Mouse (Mus musculus) limb, embryonic 10.5 days (tissue): ENCODE measurements around the gene Ythdc1. TPM values are rescaled to one million over a fixed set of nuclear protein-coding genes. Genes with fewer than 3 reads are reported as not detected.
"Not testable (repeated sequence)": the region's sequence is repeated elsewhere in the genome, so short reads cannot be mapped to it uniquely, and the experiment has no call there.

Experiments used
- DNase-seq: peaks from one replicate; pipeline ENCODE4 v3.0.0-alpha.2; 2017; ENCODE audit warnings: low spot score
- H3K27ac ChIP-seq: fragments of 300-500 bp; sonication (generic); 2 replicates; pipeline ENCODE4 v1.5.1; 2016; ENCODE audit warnings: mild to moderate bottlenecking
- H3K27me3 ChIP-seq: fragments of 300-500 bp; sonication (generic); 2 replicates; pipeline ENCODE4 v1.6.1; 2016; ENCODE audit warnings: low read depth, mild to moderate bottlenecking; ENCODE audit not compliant: poor library complexity, severe bottlenecking
- H3K36me3 ChIP-seq: fragments of 300-500 bp; sonication (generic); 2 replicates; pipeline ENCODE4 v1.6.1; 2016; ENCODE audit warnings: mild to moderate bottlenecking, moderate library complexity
- H3K4me1 ChIP-seq: fragments of 300-500 bp; sonication (generic); 2 replicates; pipeline ENCODE4 v1.6.1; 2016
- H3K4me3 ChIP-seq: fragments of 300-500 bp; sonication (generic); 2 replicates; pipeline ENCODE4 v1.5.1; 2016; ENCODE audit warnings: mild to moderate bottlenecking, moderate library complexity
- H3K9me3 ChIP-seq: fragments of 300-500 bp; sonication (generic); replicated peaks from 2 replicates; pipeline ENCODE4 v1.6.1; 2016; ENCODE audit warnings: mild to moderate bottlenecking
- WGBS: fragments of 180-500 bp; shearing (Covaris S2); methylation state at CpG from one replicate; pipeline ENCODE4 v1.1.7; 2016; 5-methylcytosine and 5-hydroxymethylcytosine counted together
- polyA plus RNA-seq: library from polyadenylated mRNA; unstranded; fragments of >200 nt; fragmentation: Nextera tagmentation; extraction: Ambion mirVana; gene quantifications from 2 replicates; pipeline ENCODE4 v1.2.1, GENCODE M21; 2016

Gene Ythdc1
- 34.8 and 43.0 TPM in 2 replicates for polyA plus RNA-seq

DNA sequence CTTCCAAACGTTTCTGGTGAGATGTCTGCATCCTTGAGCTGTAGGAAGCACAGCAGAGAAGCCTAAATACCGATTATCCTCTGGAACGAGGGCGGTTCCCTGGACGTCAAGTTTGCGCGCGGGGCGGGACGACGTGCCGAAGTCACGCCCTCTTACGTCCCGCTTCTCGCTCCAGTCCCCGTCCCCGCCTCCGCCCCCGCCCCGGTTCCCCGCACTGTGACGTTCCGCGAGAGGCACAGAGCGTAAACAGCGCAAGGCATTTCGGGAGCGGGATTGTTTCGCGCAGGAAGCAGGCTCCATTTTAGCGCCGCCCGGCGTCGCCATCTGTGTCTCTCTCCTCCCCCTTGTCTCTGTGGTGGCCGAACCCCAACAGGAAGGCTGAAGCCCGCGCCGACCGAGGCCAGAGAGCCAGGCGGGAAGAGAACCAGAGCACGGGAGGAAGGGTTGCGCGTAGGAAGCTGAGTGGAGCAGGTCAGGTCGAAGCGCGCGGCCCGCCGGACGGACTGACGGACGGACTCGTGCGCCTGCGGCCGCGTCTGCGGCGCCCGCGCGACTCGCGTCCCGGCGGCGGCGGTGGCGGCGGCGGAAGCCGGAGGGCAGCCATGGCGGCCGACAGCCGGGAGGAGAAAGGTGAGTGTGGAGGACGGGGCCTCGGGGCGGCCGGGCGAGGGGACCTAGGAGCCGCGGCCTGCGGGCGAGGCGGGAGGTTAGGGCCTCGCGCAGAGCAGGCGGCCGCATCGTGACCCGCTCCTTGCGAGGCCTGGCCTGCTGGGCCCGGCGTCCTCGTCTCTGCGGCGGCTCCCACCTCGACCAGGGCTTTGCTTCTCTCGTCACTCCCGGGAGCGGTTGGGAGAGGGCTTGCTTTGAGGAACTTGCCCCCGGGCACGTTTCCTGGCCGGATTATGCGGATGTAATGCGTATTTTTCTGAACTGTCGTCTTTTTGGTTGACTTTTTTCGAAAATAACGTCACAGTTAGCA, at the start of gene Ythdc1:
TSS of gene Ythdc1 (plus strand) at position 260 of the 979 bp plus-strand sequence.
- no peaks in the 10 kb centered on the region for H3K27me3 ChIP-seq
- peak within 1 kb of the TSS; percentile 99 for H3K27ac ChIP-seq
- peaks cover 4% of the 10 kb centered on the region; the same call in 1 of the 2 replicates for H3K4me1 ChIP-seq
- peaks cover 14% of the 10 kb centered on the region for H3K36me3 ChIP-seq
- DNase-seq, result peak; percentile 95
- WGBS, result under 1% methylated on average over 111 of the region's 111 CpGs
- peak within 1 kb of the TSS; percentile 96 for H3K4me3 ChIP-seq
- H3K9me3 ChIP-seq, result no peaks in the 10 kb centered on the region

DNA sequence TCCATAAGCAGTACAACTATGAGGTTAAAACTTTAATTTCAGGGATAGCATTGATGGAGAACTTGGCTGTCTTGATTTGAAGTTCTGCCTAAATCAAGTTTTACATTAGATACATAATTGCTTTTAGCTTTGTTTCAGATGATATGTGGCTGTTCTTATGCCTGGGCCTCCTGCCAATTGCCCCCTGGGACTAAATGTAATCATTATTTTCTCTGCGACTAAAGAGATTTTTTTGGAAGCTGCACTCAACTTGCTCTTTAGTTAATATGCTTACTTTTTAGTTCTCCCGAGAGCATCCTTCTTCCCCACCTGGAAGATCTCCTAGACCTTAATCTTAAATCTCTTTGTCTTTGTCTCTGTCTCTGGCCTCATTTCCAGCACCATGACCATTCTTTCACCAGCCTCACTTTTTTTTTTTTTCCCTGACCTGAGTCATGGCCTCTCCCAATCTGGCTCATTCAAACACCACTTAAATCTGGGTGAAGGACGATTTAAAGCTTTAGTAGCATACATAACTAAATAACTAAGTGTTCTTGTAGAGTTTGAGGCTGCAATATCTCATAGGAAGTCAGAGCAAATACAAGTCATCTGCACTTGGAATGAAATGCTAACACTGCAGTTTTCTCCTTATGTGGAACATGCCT, 34.9 kb upstream of the Ythdc1 start:
- DNase-seq, result no peak
- Histone ChIP-seq H3K27ac (no peak overlapping the region), H3K27me3 (no peaks in the 10 kb centered on the region), H3K9me3 (no peaks in the 10 kb centered on the region), H3K4me1 (no peaks in the 10 kb centered on the region), H3K36me3 (no peaks in the 10 kb centered on the region), H3K4me3 (no peak overlapping the region)
- 83% methylated on average over 3 of the region's 3 CpGs for WGBS

DNA sequence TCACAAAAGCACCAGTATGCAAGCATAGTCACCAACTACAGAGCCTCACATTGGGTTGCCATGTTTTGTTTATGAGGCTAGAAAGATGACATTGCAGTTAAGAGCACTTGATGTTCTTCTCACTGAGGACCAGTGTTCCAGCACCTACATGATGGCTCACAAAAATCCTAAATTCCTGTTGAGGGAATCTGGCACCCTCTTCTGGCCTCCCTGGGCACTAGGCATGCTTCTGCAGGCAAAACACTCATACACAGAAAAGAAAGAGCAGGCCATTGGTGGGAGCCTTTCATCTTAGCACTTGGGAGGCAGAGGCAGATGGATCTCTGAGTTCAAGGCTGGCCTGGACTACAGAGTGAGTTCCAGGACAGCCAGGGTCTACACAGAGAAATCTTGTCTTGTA, 33.0 kb upstream of the Ythdc1 start:
- Histone ChIP-seq H3K36me3 (no peaks in the 10 kb centered on the region), H3K27ac (no peak overlapping the region), H3K27me3 (no peaks in the 10 kb centered on the region), H3K4me1 (no peaks in the 10 kb centered on the region), H3K9me3 (no peaks in the 10 kb centered on the region), H3K4me3 (no peak overlapping the region)
- no peak for DNase-seq

DNA sequence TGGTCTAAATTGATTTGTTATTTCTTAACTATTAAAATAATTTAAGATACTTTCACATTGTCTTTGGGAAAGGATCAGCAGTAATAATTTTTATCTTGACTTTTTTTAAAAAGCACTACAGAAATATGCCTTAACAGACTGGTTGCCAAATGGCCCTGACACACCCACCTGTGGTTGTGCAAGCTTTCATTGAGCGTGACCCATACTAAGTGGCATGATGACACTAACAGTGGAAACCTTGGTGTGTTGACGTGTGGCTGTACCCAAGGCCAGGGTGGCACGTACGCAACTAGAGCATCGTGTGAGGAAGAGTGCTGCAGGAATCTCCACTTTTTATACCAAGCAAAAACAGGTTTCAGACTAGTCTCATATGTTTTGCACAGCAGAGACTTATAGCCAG, 27.1 kb upstream of the Ythdc1 start:
- no peak overlapping the region for H3K4me3 ChIP-seq
- no peaks in the 10 kb centered on the region for H3K27me3 ChIP-seq
- 91% methylated on average over 5 of the region's 5 CpGs for WGBS
- no peaks in the 10 kb centered on the region for H3K9me3 ChIP-seq
- H3K4me1 ChIP-seq, result no peaks in the 10 kb centered on the region
- no peak for DNase-seq
- H3K36me3 ChIP-seq, result no peaks in the 10 kb centered on the region
- H3K27ac ChIP-seq, result no peak overlapping the region

- Histone ChIP-seq H3K36me3 (no peaks in the 10 kb centered on the region), H3K4me3 (no peak overlapping the region), H3K4me1 (peaks cover 10% of the 10 kb centered on the region), H3K9me3 (no peaks in the 10 kb centered on the region), H3K27ac (no peak overlapping the region), H3K27me3 (no peaks in the 10 kb centered on the region)
- DNase-seq, result no peak
- WGBS, result 81% methylated on average over 1 of the region's 1 CpGs
These were observed 25.6 kb upstream of the Ythdc1 start for GRCm38 (mm10) chr5:86778471-86778870.

- Histone ChIP-seq H3K4me1 (peaks cover 18% of the 10 kb centered on the region), H3K27me3 (no peaks in the 10 kb centered on the region), H3K4me3 (no peak overlapping the region), H3K36me3 (no peaks in the 10 kb centered on the region), H3K9me3 (no peaks in the 10 kb centered on the region), H3K27ac (no peak overlapping the region)
- DNase-seq, result no peak
- WGBS, result 57% methylated on average over 8 of the region's 8 CpGs
These were observed 21.0 kb upstream of the Ythdc1 start for GRCm38 (mm10) chr5:86783059-86783458.

- no peaks in the 10 kb centered on the region for H3K9me3 ChIP-seq
- no peak overlapping the region for H3K4me3 ChIP-seq
- H3K36me3 ChIP-seq, result no peaks in the 10 kb centered on the region
- H3K27me3 ChIP-seq, result no peaks in the 10 kb centered on the region
- no peak overlapping the region for H3K27ac ChIP-seq
- peaks cover 18% of the 10 kb centered on the region for H3K4me1 ChIP-seq
- no peak for DNase-seq
- 89% methylated on average over 1 of the region's 1 CpGs for WGBS
These were observed 19.8 kb upstream of the Ythdc1 start for GRCm38 (mm10) chr5:86784205-86784604.

- DNase-seq, result no peak
- no peak overlapping the region for H3K27ac ChIP-seq
- WGBS, result 37% methylated on average over 1 of the region's 1 CpGs
- no peaks in the 10 kb centered on the region for H3K9me3 ChIP-seq
- H3K4me1 ChIP-seq, result peaks cover 18% of the 10 kb centered on the region
- H3K27me3 ChIP-seq, result no peaks in the 10 kb centered on the region
- no peaks in the 10 kb centered on the region for H3K36me3 ChIP-seq
- H3K4me3 ChIP-seq, result no peak overlapping the region
These were observed 17.2 kb upstream of the Ythdc1 start for GRCm38 (mm10) chr5:86786798-86787197.

DNA sequence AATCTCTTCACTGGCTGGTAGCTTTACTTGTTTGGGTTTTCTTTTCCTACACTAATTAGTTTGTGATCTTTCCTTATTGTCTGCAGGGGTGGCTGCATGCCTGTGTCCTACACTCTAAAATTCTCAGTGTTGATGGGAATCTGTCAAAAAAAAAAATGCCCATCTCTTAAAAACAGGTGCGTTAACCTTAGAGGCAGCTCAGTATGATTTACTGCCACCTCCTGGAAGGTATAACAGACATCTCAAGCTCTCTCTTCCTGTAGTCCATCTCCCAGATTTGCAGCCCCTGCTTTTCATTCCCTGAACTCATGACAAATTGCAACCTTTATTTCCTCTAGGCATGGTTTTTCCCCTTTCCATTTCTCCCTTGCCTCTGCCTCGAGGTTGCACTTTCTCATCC, 14.1 kb upstream of the Ythdc1 start:
- no peaks in the 10 kb centered on the region for H3K9me3 ChIP-seq
- H3K27me3 ChIP-seq, result no peaks in the 10 kb centered on the region
- no peak for DNase-seq
- H3K4me1 ChIP-seq, result no peaks in the 10 kb centered on the region
- H3K36me3 ChIP-seq, result no peaks in the 10 kb centered on the region
- H3K4me3 ChIP-seq, result no peak overlapping the region
- H3K27ac ChIP-seq, result no peak overlapping the region
- WGBS, result 64% methylated on average over 2 of the region's 2 CpGs

- Histone ChIP-seq H3K27ac (no peak overlapping the region), H3K36me3 (no peaks in the 10 kb centered on the region), H3K4me3 (no peak overlapping the region), H3K4me1 (no peaks in the 10 kb centered on the region), H3K27me3 (no peaks in the 10 kb centered on the region), H3K9me3 (no peaks in the 10 kb centered on the region)
- no peak for DNase-seq
- WGBS, result 74% methylated on average over 4 of the region's 4 CpGs
These were observed 11.8 kb upstream of the Ythdc1 start for GRCm38 (mm10) chr5:86792249-86792648.

- H3K9me3 ChIP-seq, result no peaks in the 10 kb centered on the region
- H3K36me3 ChIP-seq, result no peaks in the 10 kb centered on the region
- no peaks in the 10 kb centered on the region for H3K4me1 ChIP-seq
- no peak for DNase-seq
- no peaks in the 10 kb centered on the region for H3K27me3 ChIP-seq
- H3K27ac ChIP-seq, result no peak overlapping the region
- H3K4me3 ChIP-seq, result no peak overlapping the region
- 79% methylated on average over 8 of the region's 8 CpGs for WGBS
These were observed 11.2 kb upstream of the Ythdc1 start for GRCm38 (mm10) chr5:86792807-86793206.

DNA sequence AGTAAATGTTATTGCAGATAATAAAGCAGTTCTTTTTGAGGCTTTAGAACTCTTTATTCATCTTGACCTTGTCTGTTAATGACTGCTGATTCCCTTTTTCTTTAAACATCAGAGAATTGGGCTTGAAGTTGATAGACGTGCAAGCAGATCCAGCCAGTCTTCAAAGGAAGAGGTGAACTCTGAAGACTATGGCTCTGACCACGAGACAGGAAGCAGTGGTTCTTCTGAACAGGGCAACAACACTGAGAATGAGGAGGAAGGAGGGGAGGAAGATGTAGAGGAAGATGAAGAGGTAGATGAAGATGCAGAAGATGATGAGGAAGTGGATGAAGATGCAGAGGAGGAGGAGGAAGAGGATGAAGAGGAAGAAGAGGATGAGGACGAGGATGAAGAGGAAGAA, 12.8 kb downstream of the Ythdc1 start:
- Histone ChIP-seq H3K27ac (no peak overlapping the region), H3K9me3 (no peaks in the 10 kb centered on the region), H3K4me3 (no peak overlapping the region), H3K4me1 (no peaks in the 10 kb centered on the region), H3K27me3 (no peaks in the 10 kb centered on the region), H3K36me3 (peaks cover 78% of the 10 kb centered on the region)
- no peak for DNase-seq
- WGBS, result 73% methylated on average over 3 of the region's 3 CpGs

DNA sequence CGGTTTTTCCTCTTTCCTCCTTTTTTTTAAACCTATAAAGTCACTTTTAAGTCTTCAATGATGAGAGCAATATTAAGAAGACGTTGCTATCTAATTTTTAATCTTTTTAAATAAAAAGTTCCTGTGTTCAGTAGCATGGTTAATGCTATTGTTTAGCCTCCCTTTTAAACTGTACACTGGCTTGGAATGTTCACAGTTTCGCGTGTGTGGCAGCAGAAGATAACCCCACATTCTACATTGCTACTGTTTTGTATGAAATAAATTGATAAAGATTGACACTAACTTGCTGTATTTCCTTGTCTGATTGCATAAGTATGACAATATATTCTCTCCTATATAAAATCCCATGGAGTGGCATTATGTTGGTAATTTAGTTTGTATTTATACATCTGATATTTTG, 32.4 kb downstream of the Ythdc1 start:
- not testable (repeated sequence) for DNase-seq, H3K4me3 ChIP-seq, H3K9me3 ChIP-seq, H3K4me1 ChIP-seq, H3K27ac ChIP-seq, H3K27me3 ChIP-seq
- 96% methylated on average over 4 of the region's 4 CpGs for WGBS
- H3K36me3 ChIP-seq, result peaks cover 68% of the 10 kb centered on the region
